Mouse (Mus musculus) C2C12 (cell line): Measurements from ENCODE around the gene Gm765. TPM values are rescaled to one million over a fixed set of nuclear protein-coding genes. Genes with fewer than 3 reads are reported as not detected.

Experiments used
- H3K27me3 ChIP-seq: one replicate; pipeline ENCODE4 v1.6.1; 2011; ENCODE audit not compliant: control insufficient read depth, insufficient read depth, insufficient read length
- H3K36me3 ChIP-seq: one replicate; pipeline ENCODE4 v1.6.1; 2011; ENCODE audit not compliant: control insufficient read depth, insufficient read depth
- H3K4me3 ChIP-seq: one replicate; pipeline ENCODE4 v1.5.1; 2011; ENCODE audit warnings: mild to moderate bottlenecking, control low read depth; ENCODE audit not compliant: poor library complexity, insufficient read depth, severe bottlenecking
- H3K79me2 ChIP-seq: one replicate; pipeline ENCODE4 v1.6.1; 2011; ENCODE audit not compliant: control insufficient read depth, insufficient read depth
- H3K79me3 ChIP-seq: one replicate; pipeline ENCODE4 v1.6.1; 2011; ENCODE audit warnings: low read depth, control low read depth
- H3ac ChIP-seq: one replicate; pipeline ENCODE3; 2011; ENCODE audit warnings: low read depth; ENCODE audit not compliant: control insufficient read depth, insufficient read length
- CEBPB ChIP-seq: IDR thresholded peaks from one replicate; pipeline ENCODE4 v1.6.1; 2011; ENCODE audit warnings: low read depth, mild to moderate bottlenecking, control low read depth, moderate library complexity
- CTCF ChIP-seq: IDR thresholded peaks from one replicate; pipeline ENCODE4 v1.5.1; 2011; ENCODE audit not compliant: control insufficient read depth, insufficient read depth, insufficient read length
- FOSL1 ChIP-seq: IDR thresholded peaks from one replicate; pipeline ENCODE4 v1.8.0; 2011; ENCODE audit warnings: mild to moderate bottlenecking, low read length; ENCODE audit not compliant: poor library complexity, insufficient read depth, severe bottlenecking
- MAX ChIP-seq: IDR thresholded peaks from one replicate; pipeline ENCODE4 v1.6.1; 2011; ENCODE audit warnings: mild to moderate bottlenecking, control low read depth
- MYOD1 ChIP-seq: IDR thresholded peaks from one replicate; pipeline ENCODE4 v1.6.1; 2011; ENCODE audit warnings: low read depth; ENCODE audit not compliant: control insufficient read depth, insufficient read length
- MYOG ChIP-seq: IDR thresholded peaks from one replicate; pipeline ENCODE4 v1.6.1; 2011; ENCODE audit not compliant: control insufficient read depth, insufficient read length; ENCODE audit errors: extremely low read depth
- USF1 ChIP-seq: IDR thresholded peaks from one replicate; pipeline ENCODE4 v1.6.1; 2011; ENCODE audit warnings: low read depth, mild to moderate bottlenecking, control low read depth, moderate library complexity
- polyA plus RNA-seq: library from polyadenylated mRNA; unstranded; fragments of >200 nt; fragmentation: generic; extraction: Trizol; gene quantifications from one replicate; pipeline ENCODE4 v1.2.1, GENCODE M21; 2012; ENCODE audit warnings: missing spikeins

The Gm765 gene
- polyA plus RNA-seq, 1 experiment: not detected

DNA sequence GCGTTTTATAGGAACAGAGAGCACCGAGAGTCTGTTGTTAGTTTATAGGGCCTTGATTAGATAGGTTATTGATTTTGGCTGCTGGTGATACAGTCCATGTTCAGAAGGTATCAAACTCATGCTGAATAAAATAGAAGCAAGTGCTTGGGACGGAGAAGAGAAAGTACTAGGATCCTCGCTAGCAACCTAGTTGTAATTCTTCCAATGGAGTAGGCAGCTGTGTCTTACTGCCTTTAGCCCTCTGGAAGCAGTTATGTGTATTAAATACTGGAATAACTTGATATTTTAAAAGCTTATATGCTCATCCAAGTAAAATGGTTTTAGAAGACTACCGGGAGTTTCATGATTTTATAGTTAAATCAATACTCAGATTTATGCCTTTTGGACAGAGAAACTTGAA lies 132.3 kb downstream of the Gm765 start:
- TF ChIP-seq FOSL1 (no peak), USF1 (no peak), MAX (no peak), CEBPB (no peak), MYOG (no peak), MYOD1 (no peak), CTCF (no peak)
- H3K27me3 ChIP-seq: peaks cover 4% of the 10 kb centered on the region
- no peaks in the 10 kb centered on the region for H3K79me3 ChIP-seq
- H3ac ChIP-seq: no peak overlapping the region
- H3K4me3 ChIP-seq: no peak overlapping the region
- no peaks in the 10 kb centered on the region for H3K79me2 ChIP-seq
- H3K36me3 ChIP-seq: no peaks in the 10 kb centered on the region

GRCm38 (mm10) chr6:98208051-98208450 lies 134.5 kb downstream of the Gm765 start:
- H3K79me3 ChIP-seq: no peaks in the 10 kb centered on the region

GRCm38 (mm10) chr6:98198706-98199105 lies 143.8 kb downstream of the Gm765 start:
- no peak for TF ChIP-seq CTCF
- TF ChIP-seq MYOG: no peak
- no peak for TF ChIP-seq CEBPB
- TF ChIP-seq USF1: no peak
- no peak for TF ChIP-seq FOSL1
- no peak for TF ChIP-seq MYOD1
- TF ChIP-seq MAX: no peak
- no peak overlapping the region for H3K4me3 ChIP-seq
- H3K79me3 ChIP-seq: no peaks in the 10 kb centered on the region
- no peaks in the 10 kb centered on the region for H3K36me3 ChIP-seq
- H3K79me2 ChIP-seq: no peaks in the 10 kb centered on the region
- peaks cover 3% of the 10 kb centered on the region for H3K27me3 ChIP-seq
- H3ac ChIP-seq: no peak overlapping the region

More at GRCm38 (mm10) chr6:98208051-98208450, 134.5 kb downstream of the Gm765 start:
- no peak for TF ChIP-seq MYOG
- no peak for TF ChIP-seq FOSL1
- H3K4me3 ChIP-seq: no peak overlapping the region
- peaks cover 4% of the 10 kb centered on the region for H3K27me3 ChIP-seq
- H3K36me3 ChIP-seq: no peaks in the 10 kb centered on the region
- no peaks in the 10 kb centered on the region for H3K79me2 ChIP-seq
- no peak overlapping the region for H3ac ChIP-seq

DNA sequence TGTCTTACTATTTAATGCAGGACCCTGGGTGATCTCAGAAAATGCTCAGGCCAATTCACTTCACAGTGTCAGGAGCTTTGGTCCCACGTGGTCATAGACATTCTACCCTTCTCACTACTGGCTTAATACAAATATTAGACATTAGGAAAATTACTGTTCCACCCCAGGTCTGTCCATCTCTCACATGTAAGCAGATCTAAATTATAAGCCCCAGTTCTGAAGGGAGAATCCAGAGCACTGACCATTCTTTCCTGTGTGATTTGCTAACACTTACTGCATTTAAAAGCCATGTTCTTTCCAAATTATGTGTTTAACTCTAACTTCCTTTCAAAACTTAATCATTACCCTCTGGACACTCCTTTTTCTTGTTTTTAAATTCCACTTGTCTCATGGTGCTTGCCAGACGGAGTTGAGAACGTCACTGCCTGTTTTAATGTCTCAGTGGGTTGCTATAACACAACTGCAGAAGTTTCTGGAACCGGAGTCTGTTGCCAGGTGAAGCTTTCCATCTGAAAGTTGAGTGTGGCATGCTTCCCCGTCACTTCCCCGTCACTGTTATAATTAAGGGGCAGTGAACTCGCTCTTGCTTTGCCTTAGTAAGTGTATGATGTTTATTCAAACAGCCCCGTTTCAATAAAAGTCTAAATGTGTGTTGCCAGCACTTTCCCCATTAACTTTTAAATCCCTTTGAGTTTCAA lies 151.7 kb downstream of the Gm765 start:
- Histone ChIP-seq H3K79me2 (no peaks in the 10 kb centered on the region), H3K4me3 (no peak overlapping the region), H3K36me3 (no peaks in the 10 kb centered on the region), H3K79me3 (no peaks in the 10 kb centered on the region), H3ac (no peak overlapping the region), H3K27me3 (peaks cover 6% of the 10 kb centered on the region)
- no peak for TF ChIP-seq CEBPB
- TF ChIP-seq USF1: no peak
- no peak for TF ChIP-seq FOSL1
- TF ChIP-seq MYOG: no peak
- no peak for TF ChIP-seq MYOD1
- TF ChIP-seq CTCF: no peak
- no peak for TF ChIP-seq MAX
